ENCODE assay signal across 8 mouse cellular contexts in the genomic region with DNA sequence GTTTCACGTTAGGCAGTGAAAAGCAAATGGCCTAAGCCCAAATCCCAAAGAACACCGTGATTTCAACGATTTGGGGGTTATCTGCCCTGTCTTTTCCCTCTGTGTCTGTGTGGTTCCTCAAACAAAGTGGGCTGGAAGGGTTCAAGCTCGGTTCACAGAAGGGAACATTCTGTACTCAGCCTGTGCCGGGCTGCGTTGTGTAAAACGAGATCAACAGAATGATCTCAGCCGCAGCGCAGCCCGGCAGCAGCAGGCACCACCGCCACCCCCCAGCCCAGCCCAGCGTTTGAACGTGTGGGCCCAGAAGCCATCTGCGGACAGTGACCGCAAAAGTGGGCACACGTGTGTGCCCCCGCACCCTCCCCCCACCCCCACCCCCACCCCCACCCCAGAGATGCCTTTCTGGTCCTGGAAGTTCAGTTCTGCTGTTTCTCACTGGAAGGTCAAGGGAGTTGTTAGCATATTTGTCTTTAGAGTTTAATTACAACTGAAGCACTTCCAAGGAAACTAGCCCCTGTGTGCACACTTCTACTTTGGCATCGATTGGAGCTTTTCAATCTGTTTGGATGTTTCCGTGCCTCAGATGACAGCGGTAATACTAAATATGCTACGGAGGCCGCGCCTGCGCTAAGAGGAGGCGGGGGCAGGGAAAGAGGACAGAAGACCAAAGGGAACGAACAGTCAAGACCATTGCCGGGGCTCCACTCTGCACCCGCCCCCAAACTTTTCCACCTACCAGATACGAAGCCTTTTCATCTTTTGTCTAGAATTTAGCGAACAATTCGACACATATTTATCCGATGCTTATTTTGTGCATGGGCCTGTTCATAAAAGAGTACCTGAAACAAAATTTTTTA.
DNase-seq lines count a peak whose midpoint lies in the region; ATAC-seq and TF ChIP-seq lines count a peak whose summit lies in the region.

No protein-coding gene starts in this region.

- peak overlapping the region; percentile 73 for H3K4me2 ChIP-seq in heart, embryonic 11.5 days

- H3K9me3 ChIP-seq in heart, embryonic 11.5 days (replicated peaks; ENCODE audit: control insufficient read depth, low read length): no peaks in the 10 kb centered on the region
- no peaks in the 10 kb centered on the region for H3K9me3 ChIP-seq in limb, embryonic 10.5 days (replicated peaks)
- no peaks in the 10 kb centered on the region for H3K9me3 ChIP-seq in midbrain, embryonic 10.5 days (replicated peaks)

- no peak for TF ChIP-seq CTCF in embryonic fibroblast, embryonic 13.5 days (IDR thresholded peaks at IDR 0.05; ENCODE audit: borderline replicate concordance, insufficient read depth, low read length)

- DNase-seq in brain, embryonic 18.5 days (ENCODE audit: low read depth, low spot score): peak; percentile 16
- peak; percentile 78 to 84 for DNase-seq in kidney, adult 8-10 months
- DNase-seq in limb, embryonic 10.5 days (ENCODE audit: low spot score): peak; percentile 61
- peak; percentile 66 for DNase-seq in midbrain, embryonic 10.5 days (ENCODE audit: low spot score)
- DNase-seq in skeletal muscle tissue, adult 2 months (ENCODE audit: low read depth, low spot score): peak; percentile 95

- no peaks in the 10 kb centered on the region for H3K27me3 ChIP-seq in heart, embryonic 11.5 days (ENCODE audit: control insufficient read depth, insufficient read depth, low read length)
- H3K27me3 ChIP-seq in limb, embryonic 10.5 days (ENCODE audit: low read depth, poor library complexity, severe bottlenecking): 0 out of 2 replicates have a peak, but pooled peaks cover 10% of the 10 kb centered on the region
- H3K27me3 ChIP-seq in midbrain, embryonic 10.5 days (ENCODE audit: low read depth, poor library complexity, severe bottlenecking): peaks cover 18% of the 10 kb centered on the region

- ATAC-seq in heart, embryonic 11.5 days (replicated peaks; ENCODE audit: insufficient number of reproducible peaks, low FRiP score, low TSS enrichment): peak; percentile 84; the same call in 1 of the 2 replicates
- ATAC-seq in erythroid progenitor cell, adult 5-6 weeks (replicated peaks; ENCODE audit: low FRiP score, poor library complexity, severe bottlenecking): no peak

- H3K9ac ChIP-seq in heart, embryonic 11.5 days (ENCODE audit: low read depth, low read length): peak overlapping the region; percentile 69

- no peak overlapping the region for H3K4me3 ChIP-seq in embryonic fibroblast, embryonic 13.5 days (ENCODE audit: insufficient read depth, low read length)
- peak overlapping the region; percentile 43 for H3K4me3 ChIP-seq in heart, embryonic 11.5 days (ENCODE audit: low read depth, low read length)
- H3K4me3 ChIP-seq in limb, embryonic 10.5 days: peak overlapping the region; percentile 51
- H3K4me3 ChIP-seq in midbrain, embryonic 10.5 days: peak overlapping the region; percentile 56

- TF ChIP-seq POLR2A in embryonic fibroblast, embryonic 13.5 days (IDR thresholded peaks at IDR 0.05; ENCODE audit: low read depth, low read length): peak; percentile 51

- no peaks in the 10 kb centered on the region for H3K4me1 ChIP-seq in embryonic fibroblast, embryonic 13.5 days (ENCODE audit: control insufficient read depth, insufficient read depth, low read length)
- peaks cover 9% of the 10 kb centered on the region; the same call in 1 of the 2 replicates for H3K4me1 ChIP-seq in heart, embryonic 11.5 days (ENCODE audit: control insufficient read depth, insufficient read depth, low read length)
- H3K4me1 ChIP-seq in limb, embryonic 10.5 days: peaks cover 19% of the 10 kb centered on the region
- H3K4me1 ChIP-seq in midbrain, embryonic 10.5 days: peaks cover 24% of the 10 kb centered on the region

- 0 out of 2 replicates have a peak overlapping the region, but pooled peaks have one; percentile 4 for H3K27ac ChIP-seq in embryonic fibroblast, embryonic 13.5 days (ENCODE audit: insufficient read depth, low read length)
- H3K27ac ChIP-seq in heart, embryonic 11.5 days (ENCODE audit: low read depth, low read length): no peak overlapping the region
- H3K27ac ChIP-seq in limb, embryonic 10.5 days: peak overlapping the region; percentile 82
- H3K27ac ChIP-seq in midbrain, embryonic 10.5 days (replicated peaks): peak overlapping the region; percentile 84

- no peaks in the 10 kb centered on the region for H3K36me3 ChIP-seq in heart, embryonic 11.5 days (ENCODE audit: control insufficient read depth, insufficient read depth, low read length)
- H3K36me3 ChIP-seq in limb, embryonic 10.5 days: no peaks in the 10 kb centered on the region
- H3K36me3 ChIP-seq in midbrain, embryonic 10.5 days: no peaks in the 10 kb centered on the region

- WGBS in heart, embryonic 11.5 days (ENCODE audit: insufficient replicate concordance): 1% methylated on average over 32 of the region's 32 CpGs
- 2% methylated on average over 32 of the region's 32 CpGs for WGBS in limb, embryonic 10.5 days
- 3% methylated on average over 32 of the region's 32 CpGs for WGBS in midbrain, embryonic 10.5 days

Comparison
In these comparisons a context has a peak if more than half of its experiments do, and no peak if none do; other contexts are left out.
1. DNase-seq: peak in every context shown above with its lines; median percentile 95 in skeletal muscle tissue, adult 2 months; 81 in kidney, adult 8-10 months; 66 in midbrain, embryonic 10.5 days; 61 in limb, embryonic 10.5 days; 16 in brain, embryonic 18.5 days.